Mouse (Mus musculus): Measurements from ENCODE around the gene Rrn3.
"Not testable (repeated sequence)": the region's sequence is repeated elsewhere in the genome, so short reads cannot be mapped to it uniquely, and the experiment has no call there.

Gene Rrn3

DNA sequence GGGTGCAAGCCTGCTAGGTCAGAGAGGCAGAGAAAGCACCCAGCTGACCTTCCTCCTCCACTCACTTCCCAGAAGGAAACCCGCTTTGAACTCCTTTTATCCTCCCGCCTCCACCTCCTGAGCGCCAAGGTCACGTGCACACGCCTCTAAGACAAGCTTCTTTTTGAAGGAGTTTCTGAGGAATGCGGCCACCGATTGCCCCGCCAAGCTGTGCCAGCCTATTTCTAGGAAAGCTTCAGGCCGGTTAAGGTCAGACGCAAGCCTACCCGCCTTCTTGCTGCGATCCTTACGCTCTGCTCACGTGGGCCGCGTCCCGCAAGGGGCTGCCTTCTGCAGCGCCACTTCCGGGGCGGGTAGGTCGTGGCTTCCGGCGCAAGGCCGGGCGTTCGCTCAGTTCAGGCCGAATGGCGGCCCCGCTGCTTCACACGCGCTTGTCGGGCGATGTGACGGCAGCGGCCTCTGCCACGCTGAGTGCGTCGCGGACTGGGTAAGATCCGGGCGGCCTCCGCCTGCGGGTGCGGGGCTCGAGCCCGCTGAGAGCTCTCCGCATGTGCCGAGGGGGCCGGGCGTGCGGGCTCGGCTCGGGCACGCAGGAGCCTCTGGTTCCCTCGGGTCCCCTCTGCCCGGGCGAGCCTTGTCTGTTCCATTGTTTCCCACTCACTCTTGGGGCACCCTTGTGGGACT is at the start of gene Rrn3:
Gene Rrn3, plus strand, starts transcription at position 356 of the 684 bp plus-strand sequence.
- peak; percentile 93 for DNase-seq (ENCODE audit: low read depth, low spot score)

DNA sequence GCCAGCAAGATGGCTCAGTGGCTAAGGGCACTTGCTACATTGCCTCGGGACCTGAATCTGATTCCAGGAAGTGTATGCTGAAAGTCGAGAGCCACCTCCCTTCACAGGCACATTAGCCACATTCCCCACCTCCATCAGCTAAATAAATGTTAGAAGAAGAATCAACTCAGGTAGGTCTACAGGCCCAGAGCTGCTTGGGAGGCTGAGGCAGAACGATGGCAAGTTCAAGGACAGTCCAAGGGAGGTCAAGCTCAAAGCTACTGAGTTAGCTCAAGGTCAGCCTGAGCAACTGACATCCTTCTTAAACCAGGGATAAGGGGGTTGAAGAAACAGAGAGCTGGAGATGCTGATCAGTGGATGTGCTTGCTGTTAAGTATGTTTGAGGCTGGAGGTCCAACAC is 47.7 kb upstream of the Rrn3 start:
- no peak for DNase-seq (ENCODE audit: low read depth, low spot score)

DNA sequence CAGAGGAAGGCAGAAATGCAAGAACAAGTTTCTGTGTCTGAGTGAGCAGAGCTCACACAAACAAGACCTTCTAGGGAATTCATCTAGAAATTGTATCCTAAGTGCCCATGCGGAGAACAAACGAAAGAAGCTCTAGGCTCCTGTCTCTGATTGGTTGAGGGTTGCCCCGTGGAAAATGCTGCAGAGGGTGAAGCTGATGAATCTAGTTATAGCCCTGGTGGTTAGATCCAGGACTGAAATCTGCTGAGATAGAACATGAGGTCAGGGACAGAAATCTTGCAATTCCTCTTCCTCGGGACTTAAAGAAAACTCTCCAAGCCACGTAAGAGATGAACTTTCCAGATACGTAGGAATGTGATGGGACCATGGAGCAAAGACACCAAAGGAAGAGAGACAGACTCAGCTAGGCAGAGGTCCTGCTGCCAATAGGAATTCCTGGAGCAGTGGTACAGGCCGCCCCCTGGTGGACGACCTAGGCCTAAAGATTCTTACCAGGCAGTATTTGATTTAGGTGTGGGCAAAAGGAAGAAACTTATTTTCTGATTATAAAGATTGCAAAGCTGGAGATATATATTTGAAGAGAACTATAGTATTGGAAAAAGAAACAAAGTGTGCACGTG is 46.9 kb upstream of the Rrn3 start:
- peak; percentile 86 for DNase-seq (ENCODE audit: low read depth, low spot score)

DNA sequence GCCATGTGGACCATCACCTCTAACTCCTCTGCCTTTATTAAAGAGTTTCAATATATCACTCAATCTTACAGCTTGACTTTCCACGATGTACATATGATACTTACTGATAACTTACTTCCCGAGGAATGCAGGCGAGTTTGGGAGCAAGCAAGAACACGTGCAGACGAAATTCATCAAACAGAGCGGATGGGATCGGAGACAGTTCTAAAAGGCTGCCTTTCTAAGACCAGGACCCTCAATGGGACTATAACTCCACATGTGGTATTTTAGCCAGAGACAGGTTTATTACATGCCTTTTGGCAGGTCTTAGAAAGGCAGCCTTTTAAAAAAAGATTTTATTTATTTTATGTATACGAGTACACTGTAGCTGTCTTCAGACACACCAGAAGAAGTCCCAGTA is 44.5 kb upstream of the Rrn3 start:
- no peak for DNase-seq (ENCODE audit: low read depth, low spot score)

DNA sequence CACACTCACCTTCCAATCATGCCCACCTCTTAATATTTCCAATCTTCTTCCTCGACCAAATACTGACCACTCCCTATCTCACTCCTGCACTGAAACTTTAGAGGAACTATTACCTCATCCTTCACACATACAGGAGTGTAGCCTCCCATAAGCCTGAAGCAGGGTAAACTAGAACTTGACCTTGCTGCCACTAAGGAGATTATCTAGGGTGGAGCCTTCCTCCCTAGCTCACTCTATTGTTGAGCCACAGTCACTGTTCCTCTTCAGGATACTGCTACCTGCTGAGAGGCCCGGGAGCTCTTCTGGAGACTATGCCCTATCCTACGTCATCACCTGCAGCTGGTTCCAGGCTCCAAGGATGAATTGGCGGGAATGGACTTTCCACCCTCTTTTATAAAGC is 41.5 kb upstream of the Rrn3 start:
- not testable (repeated sequence) for DNase-seq (ENCODE audit: low read depth, low spot score)

DNA sequence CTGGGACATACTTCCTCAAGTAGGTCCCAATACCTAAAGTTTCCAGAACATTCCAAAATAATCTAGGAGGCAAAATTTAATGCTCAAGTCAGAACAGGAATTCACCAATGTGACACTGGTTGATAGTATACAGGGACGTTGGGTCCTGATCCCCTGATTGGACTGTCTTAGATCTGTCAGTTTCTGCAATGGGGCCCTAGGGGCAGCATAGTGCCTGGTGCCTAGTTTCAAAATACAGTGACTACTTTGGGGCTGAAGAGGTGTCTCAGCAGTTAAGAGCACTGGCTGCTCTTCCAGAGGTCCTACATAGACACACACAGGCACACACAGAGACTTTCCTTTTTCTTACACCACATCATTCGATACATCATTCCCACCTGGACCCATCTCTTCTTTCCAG is 39.7 kb upstream of the Rrn3 start:
- no peak for DNase-seq (ENCODE audit: low read depth, low spot score)

DNA sequence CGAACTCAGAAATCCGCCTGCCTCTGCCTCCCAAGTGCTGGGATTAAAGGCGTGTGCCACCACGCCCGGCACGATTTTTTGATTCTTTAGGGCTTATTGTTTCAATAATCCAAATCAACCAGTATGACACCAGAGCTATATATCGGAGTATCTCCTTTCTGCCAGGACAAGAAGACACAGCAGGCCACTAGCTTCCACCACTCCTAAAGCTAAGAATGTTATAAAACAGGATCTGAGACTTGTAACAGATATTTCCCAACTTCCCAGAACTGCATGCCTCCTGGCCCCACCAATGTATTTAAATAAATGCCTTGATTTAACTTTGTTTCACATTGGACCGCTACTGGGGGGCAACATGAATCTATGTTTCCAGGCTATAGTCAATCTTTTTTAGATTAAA is 32.8 kb upstream of the Rrn3 start:
- DNase-seq (ENCODE audit: low read depth, low spot score) = no peak

DNA sequence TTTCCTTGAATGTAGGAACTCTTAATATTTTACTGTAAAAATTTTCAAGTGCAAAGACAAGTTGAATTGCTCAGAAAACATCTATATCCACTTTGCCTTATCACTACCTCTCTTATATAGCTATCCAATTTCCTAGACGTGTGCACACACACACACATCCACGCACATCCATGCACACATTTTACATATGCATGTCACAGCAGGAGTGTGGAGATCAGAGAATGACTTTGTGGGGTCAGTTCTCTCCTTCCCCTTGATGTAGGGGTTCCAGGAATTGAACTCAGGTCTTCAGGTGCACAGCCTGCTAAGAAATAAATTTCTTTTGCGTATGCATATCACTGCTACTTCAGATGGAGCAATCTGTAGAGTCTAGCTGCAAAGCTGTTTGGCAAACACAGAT is 32.4 kb upstream of the Rrn3 start:
- no peak for DNase-seq (ENCODE audit: low read depth, low spot score)

DNA sequence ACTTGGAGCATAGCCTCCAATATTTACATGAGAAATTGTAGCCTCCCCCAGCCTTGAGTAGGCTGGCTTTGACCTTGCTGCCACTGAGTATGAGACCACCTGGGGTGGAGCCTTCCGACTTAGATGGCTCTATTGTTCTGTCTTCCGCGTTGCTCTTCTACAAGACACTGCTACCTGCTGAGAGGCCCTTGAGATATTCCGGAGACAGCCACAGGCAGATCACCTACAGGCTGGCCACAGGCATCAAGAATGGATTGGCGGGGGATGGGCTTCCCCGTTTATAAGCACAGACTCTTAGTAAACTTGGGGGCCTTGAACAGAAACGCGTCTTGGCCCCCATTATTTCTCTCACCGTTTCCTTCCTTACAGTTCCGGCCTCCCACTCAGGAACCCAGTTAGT is 31.7 kb upstream of the Rrn3 start:
- not testable (repeated sequence) for DNase-seq (ENCODE audit: low read depth, low spot score)

DNA sequence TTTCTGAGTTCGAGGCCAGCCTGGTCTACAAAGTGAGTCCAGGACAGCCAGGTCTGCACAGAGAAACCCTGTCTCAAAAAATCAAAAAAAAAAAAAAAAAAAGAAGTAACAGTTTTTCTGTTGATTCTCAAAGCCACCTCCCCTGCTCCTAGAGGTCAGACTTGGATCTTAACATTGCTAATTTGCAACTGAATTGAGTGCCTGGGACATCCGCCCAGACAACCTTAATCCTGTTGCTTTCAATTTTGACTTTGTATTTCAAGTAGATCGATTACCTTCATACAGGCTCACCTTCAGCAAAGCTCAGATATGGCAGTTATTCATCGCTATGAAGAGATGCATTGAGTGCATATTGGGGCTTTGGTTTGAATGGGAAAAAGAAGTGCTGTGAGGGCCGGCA is 31.2 kb upstream of the Rrn3 start:
- no peak for DNase-seq (ENCODE audit: low read depth, low spot score)

DNA sequence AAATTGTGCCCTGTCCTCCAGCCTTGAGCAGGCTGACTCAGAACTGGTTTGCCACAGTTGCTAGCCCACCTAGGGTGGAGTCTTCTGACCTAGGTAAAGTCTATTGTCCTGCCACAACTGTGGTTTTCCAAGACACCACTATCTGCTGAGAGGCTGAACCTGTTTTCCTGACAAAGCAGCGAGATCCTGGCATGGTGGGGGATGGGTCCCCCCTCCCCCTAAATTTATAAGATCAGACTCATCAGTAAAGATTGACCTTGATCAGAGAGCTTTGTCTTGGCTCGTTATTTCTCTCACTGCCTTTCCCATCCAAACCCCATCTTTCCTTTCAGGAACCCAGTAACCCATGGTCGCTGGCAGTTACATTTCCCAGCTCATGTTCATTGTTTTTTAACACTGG is 30.5 kb upstream of the Rrn3 start:
- DNase-seq (ENCODE audit: low read depth, low spot score) = no peak

DNA sequence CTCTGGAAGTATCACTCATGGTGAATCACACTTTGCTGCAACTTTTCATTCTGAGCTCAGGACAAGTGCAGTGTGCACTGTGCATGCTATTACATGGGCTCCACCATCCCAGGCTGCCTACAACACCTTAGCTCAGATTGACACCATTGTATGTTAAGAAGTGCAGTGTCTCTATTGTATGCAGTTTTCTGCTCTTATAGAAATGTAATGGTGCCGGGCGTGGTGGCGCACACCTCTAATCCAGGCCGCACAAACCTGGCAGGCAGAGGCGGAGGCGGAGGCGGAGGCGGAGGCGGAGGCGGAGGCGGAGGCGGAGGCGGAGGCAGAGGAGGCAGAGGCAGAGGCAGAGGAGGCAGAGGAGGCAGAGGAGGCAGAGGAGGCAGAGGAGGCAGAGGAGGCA is 29.9 kb upstream of the Rrn3 start:
- DNase-seq (ENCODE audit: low read depth, low spot score) = no peak

DNA sequence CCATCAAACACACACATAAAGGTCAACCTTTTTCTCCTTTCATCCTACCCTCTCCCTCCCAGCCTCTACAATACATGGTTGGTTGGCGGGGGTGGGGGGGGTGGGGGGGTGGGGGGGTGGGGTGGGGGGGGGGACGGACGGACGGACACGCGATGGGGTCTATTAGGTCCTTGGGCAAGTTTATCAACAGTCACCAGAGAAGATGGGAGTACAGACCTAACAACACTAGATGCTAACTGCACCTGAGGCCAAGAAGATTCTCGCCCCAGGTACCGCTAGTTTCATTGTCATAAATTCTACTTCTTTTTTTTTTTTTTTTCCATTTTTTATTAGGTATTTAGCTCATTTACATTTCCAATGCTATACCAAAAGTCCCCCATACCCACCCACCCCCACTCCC is 26.5 kb upstream of the Rrn3 start:
- no peak for DNase-seq (ENCODE audit: low read depth, low spot score)

DNA sequence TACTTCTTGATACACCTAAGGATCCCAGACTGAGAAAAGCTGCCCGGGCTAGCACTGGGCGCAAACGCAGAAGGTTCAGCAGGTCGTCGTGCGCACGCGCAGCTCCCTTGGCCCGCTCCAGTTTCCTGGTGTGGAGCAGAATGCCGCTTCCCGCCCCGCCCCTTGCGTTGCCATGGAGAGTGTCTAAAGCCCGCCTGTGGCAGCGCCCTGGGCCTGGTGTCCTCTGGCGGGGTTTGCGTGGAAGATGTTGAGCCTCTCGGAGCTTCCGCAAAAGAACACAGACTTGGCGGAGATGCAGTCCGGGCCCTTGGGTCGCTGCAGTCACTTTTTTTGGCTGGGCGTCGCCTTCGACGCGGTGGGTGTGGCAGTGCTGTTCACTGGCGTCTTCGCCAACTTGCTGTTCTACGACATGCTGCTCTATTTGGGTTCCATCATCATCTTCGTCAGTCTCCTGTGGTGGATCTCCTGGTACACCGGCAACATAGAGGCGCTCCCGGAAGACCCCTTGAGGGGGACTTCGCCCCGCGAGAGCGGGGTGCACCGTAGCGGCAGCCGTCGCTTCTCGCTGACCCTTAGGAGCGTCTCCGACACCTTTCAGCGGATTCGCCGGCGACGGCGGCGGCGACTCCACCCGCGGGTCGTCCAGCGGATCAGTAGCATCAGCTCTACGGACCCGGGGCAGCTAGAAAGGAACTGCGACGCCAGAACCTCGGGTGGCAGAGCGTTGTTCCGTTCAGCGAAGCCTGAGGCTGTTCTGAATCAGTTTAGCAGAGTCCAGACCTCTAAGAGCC is 25.9 kb upstream of the Rrn3 start:
- DNase-seq (ENCODE audit: low read depth, low spot score) = no peak

DNA sequence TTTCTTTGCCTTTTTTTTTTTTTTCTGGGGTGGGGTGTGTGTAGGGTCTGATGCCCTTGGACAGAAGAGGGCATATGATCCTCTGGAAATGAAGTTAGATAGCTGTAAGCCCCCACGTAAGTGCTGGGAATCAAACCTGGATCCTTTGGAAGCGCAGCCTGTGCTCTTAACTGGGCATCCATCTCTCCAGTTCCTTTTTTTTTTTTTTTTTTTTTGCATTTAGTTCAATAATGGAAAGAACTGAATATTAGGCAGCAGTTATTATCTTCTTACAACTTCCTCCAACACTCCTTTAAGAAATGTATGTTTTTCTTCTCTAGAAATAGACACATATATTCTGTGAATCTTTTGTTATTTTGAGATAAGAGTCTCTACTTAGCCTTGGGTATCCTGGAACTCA is 22.7 kb upstream of the Rrn3 start:
- no peak for DNase-seq (ENCODE audit: low read depth, low spot score)

DNA sequence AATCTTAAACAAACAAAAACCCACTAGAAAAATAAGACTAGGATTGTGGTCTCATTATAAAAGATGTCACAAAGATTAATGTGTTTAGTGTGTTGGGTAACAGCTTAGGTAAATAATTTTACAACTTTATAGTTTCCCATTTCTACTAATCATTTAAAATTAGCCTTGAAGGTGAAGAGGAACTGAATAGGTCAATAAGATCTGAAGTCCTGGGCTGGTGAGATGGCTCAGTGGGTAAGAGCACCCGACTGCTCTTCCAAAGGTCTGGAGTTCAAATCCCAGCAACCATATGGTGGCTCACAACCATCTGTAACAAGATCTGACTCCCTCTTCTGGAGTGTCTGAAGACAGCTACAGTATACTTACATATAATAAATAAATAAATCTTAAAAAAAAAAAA is 17.7 kb upstream of the Rrn3 start:
- DNase-seq (ENCODE audit: low read depth, low spot score) = not testable (repeated sequence)

DNA sequence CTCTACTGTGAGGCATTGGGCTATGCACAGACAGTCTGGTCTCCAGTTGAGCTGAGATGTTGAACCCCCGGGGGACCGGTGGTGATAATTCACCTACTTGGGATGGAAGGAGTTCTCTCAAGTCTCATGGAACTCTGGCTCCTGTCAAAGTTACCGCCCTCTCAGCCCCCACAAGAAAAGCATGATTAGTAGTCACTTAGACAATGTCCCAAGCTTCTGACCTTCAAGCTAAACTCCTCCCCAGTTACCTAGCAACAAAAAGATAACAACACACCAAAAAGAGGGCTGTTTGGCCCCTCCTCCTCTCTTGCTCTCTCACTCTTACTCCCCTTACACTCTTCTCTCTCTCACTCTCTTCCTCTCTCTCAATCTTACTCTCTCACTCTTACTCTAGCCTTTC is 16.0 kb upstream of the Rrn3 start:
- no peak for DNase-seq (ENCODE audit: low read depth, low spot score)

DNA sequence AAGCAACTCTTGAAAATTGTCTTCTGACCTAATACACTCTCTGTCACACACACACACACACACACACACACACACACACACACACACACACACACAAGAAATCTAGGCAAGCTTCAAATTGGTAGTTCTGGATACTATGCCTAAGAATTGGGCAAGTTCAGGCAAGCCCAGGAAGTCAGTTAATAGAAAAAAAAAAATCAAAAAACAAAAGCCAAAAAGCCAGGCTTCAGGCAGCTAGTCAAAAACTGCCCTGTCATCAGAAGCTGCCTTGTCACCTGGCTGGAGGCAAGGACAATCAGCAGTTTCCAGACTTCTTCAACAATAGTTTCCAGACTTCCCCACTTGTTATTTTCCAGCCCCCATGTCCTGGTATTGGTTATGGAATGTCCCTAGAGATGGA is 14.1 kb upstream of the Rrn3 start:
- DNase-seq (ENCODE audit: low read depth, low spot score) = peak; percentile 66

DNA sequence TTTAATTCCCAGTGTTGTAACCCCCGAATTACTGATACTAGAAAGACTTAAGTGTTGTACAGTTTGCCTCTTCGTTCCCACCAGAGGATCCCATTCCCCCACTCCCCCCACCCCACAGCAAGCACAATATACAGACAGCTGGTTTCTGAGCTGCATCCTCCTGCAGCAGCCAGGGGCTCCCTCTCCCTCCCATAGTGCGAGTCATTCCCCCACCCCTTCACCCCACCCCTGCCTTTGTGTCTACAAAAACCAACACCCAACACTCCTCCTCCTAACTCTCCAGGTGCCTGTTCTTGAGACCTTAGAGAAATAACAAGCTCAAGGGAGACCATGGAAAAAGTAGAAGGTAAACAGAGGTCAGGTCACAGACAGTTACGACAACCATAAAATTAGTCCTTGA is 8.9 kb upstream of the Rrn3 start:
- not testable (repeated sequence) for DNase-seq (ENCODE audit: low read depth, low spot score)

DNA sequence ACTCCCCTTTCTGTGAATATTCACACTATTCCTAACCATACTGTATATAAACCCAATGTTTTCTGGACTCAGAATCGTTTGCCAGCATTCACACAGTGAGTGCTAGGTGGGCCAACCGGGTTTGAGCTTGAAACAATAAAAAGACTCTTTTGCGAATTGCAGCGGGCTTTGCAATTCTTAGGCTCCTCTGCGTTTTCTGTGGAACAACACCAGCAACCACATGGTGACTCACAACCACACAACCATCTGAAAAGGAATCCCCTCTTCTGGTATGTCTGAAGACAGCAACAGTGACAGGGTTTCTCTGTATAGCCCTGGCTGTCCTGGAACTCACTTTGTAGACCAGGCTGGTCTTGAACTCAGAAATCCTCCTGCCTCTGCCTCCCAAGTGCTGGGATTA is 8.5 kb upstream of the Rrn3 start:
- DNase-seq (ENCODE audit: low read depth, low spot score) = peak; percentile 66

DNA sequence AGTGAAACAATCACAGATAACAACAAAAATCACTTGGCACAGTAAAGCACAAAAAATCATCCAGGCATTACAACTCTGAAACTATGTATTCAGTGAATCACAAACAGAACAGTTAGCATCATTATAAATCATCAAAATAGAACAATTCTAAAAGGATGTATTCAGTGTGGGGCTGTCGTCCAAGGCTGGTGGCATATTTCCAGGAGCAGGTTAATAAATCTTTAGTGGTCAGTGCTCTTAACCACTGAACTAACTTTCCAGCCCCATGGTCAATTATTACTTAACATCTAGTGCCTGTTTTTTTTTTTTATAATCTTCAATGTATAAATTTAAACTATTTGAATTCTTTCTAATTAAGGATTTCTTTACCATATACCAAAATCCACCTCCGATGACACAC is 6.5 kb upstream of the Rrn3 start:
- peak; percentile 70 for DNase-seq (ENCODE audit: low read depth, low spot score)

DNA sequence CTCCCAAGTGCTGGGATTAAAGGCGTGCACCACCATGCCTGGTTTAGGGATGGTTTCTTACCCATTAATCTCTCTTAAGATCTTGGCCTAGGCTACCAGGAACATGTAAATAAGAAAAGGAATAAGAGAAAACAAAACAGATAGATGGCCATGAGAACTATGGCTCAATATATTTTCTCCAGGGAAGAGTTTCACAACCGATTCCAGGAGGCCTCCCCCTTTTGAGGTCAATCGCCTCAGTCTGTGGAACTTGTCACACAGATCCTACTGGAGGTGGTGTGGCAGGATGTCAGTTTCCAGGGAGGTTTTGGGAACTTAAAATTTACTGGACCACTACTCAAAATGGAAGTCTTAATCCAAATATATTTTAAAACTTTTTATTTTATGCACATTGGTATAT is 5.9 kb upstream of the Rrn3 start:
- not testable (repeated sequence) for DNase-seq (ENCODE audit: low read depth, low spot score)

DNA sequence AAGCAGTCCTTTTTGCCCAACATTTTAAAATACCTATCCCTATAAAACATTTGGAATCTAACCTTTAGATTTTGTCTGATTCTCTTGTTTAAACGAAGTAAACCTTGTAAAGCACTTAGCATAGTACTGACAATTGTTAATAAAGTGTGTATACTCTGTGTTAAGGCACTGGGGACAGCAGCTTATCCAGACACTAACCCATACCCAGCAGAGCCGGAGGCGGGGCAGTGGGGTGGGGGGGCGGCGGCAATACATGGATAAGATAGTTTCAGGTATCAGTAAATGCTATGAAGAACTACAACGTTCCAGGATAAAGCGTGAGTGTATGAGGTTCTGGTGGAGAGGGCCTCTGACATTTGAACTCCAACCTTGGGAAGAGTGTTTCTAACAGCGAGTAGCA is 708 bp downstream of the Rrn3 start:
- DNase-seq (ENCODE audit: low read depth, low spot score) = peak; percentile 36
